Mouse (Mus musculus) E14TG2a.4 (cell line): ENCODE data around the gene Foxo6.

ENCODE experiments used
- CTCF ChIP-seq: conservative IDR thresholded peaks from 2 replicates; pipeline ENCODE4 v1.5.1; 2014; ENCODE audit warnings: low read length
- NANOG ChIP-seq: IDR thresholded peaks from 2 replicates; pipeline ENCODE4 v1.6.1; 2014; ENCODE audit warnings: borderline replicate concordance, low read length, mixed read lengths
- POU5F1 ChIP-seq: IDR thresholded peaks from 2 replicates; pipeline ENCODE4 v1.6.1; 2014; ENCODE audit warnings: low read length, borderline replicate concordance

GRCm38 (mm10) chr4:120262206-120262605, 24.9 kb downstream of the Foxo6 start:
- no peak for TF ChIP-seq CTCF
- no peak for TF ChIP-seq NANOG
- TF ChIP-seq POU5F1 = no peak
